Mouse (Mus musculus) ES-E14 (cell line): ENCODE measurements around the gene Elovl3.

ENCODE experiments used
- CHD2 ChIP-seq: IDR thresholded peaks from 2 replicates; pipeline ENCODE4 v1.6.1; 2014; ENCODE audit warnings: mild to moderate bottlenecking, low read depth, low read length, inconsistent platforms
- HCFC1 ChIP-seq: IDR thresholded peaks from 2 replicates; pipeline ENCODE4 v1.6.1; 2012; ENCODE audit warnings: low read length, inconsistent platforms, borderline replicate concordance; ENCODE audit not compliant: insufficient read depth
- MAFK ChIP-seq: IDR thresholded peaks from 2 replicates; pipeline ENCODE4 v1.6.1; 2014; ENCODE audit warnings: mild to moderate bottlenecking, low read depth, low read length, inconsistent platforms; ENCODE audit not compliant: insufficient read depth
- ZC3H11A ChIP-seq: IDR thresholded peaks from 2 replicates; pipeline ENCODE4 v1.6.1; 2012; ENCODE audit warnings: low read depth, mild to moderate bottlenecking, inconsistent platforms, low read length, borderline replicate concordance
- ZNF384 ChIP-seq: IDR thresholded peaks from 2 replicates; pipeline ENCODE4 v1.6.1; 2012; ENCODE audit warnings: low read depth, low read length, inconsistent platforms

- TF ChIP-seq MAFK (no peak), CHD2 (no peak), HCFC1 (no peak), ZC3H11A (no peak), ZNF384 (no peak)
These were observed 21.5 kb upstream of the Elovl3 start for GRCm38 (mm10) chr19:46110214-46110613.
